10 mouse cellular contexts compared by ENCODE assay signal in the genomic region with DNA sequence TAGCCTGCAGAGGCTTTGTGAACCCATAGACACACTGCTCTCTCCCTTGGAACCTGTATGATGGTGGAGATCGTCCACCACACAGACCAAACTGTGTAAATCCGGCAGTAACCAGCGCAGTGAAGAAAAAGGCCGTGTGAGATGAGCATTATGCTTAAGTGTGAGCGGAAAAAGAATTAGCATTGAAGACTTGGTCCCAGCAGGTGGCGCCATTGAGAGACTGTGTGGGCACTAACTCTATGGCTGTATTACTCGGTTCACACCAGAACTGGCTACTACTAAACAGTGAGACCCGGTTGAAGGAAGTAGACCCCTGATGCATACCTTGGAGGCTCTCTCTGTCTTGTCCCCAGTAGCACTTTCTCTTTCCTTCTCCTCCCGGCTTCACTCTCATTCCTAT.
DNase-seq lines count a peak whose midpoint lies in the region; ATAC-seq and TF ChIP-seq lines count a peak whose summit lies in the region.
"Had no signal": no experiment of that assay in that cellular context is flagged by ENCODE, and none has a peak within 500 bp of the region (broad histone marks: within the 10 kb centered on the region; RNA-seq: fewer than 3 reads in every experiment).

No protein-coding gene starts in this region.

- H3K4me1 ChIP-seq in lung, adult 2 months (ENCODE audit: control insufficient read depth, insufficient read depth, low read length), result no peaks in the 10 kb centered on the region
- no peaks in the 10 kb centered on the region for H3K4me1 ChIP-seq in liver, embryonic 14.5 days (replicated peaks; ENCODE audit: control insufficient read depth in 2 of 2, insufficient read depth in 2 of 2, low read length in 1 of 2)
- H3K4me1 ChIP-seq: heart, embryonic 10.5 days had no signal

- no peaks in the 10 kb centered on the region for H3K9me3 ChIP-seq in liver, embryonic 14.5 days (ENCODE audit: control insufficient read depth, low read length)
- H3K9me3 ChIP-seq: heart, embryonic 10.5 days had no signal

- no peak for ATAC-seq in liver, embryonic 14.5 days (ENCODE audit: insufficient read depth)

- H3K27ac ChIP-seq in liver, embryonic 14.5 days, result no peak overlapping the region
- H3K27ac ChIP-seq: heart, embryonic 10.5 days had no signal

- H3K4me2 ChIP-seq in liver, embryonic 14.5 days (ENCODE audit: low read depth), result no peak overlapping the region

- TF ChIP-seq CTCF in lung, adult 2 months (IDR thresholded peaks at IDR 0.05; ENCODE audit: insufficient read depth, low read length), result peak; percentile 14; the same call in 1 of the 2 replicates
- peak; percentile 51 for TF ChIP-seq CTCF in liver, embryonic 14.5 days (IDR thresholded peaks at IDR 0.05; ENCODE audit: low read depth)

- DNase-seq in adrenal gland, postnatal 14 days, result peak; percentile 17
- DNase-seq in adrenal gland, adult 8-10 months, result no peak
- DNase-seq in lung, adult 2 months, result no peak
- DNase-seq in lung, postnatal 10 days, result no peak
- peak; percentile 18 for DNase-seq in adipocyte (ENCODE audit: low spot score)
- DNase-seq in liver, embryonic 14.5 days (ENCODE audit: low read depth in 3 of 3, low spot score in 3 of 3), result peak in 1 of 3 experiments; percentile 3
- DNase-seq in cerebellum, adult 11-12 months, result no peak
- no peak for DNase-seq in left cerebral cortex, postnatal 10 days (ENCODE audit: extremely low spot score in 1 of 2, low spot score in 2 of 2)
- DNase-seq: cerebellum, adult 8-10 months had no signal

- no peak for TF ChIP-seq POLR2A in lung, adult 2 months (IDR thresholded peaks at IDR 0.05; ENCODE audit: borderline replicate concordance, extremely low read depth, low read depth, low read length)

- intact Hi-C loops in left cerebral cortex, postnatal 10 days (cut with DNase I), result no loop called here

- H3K36me3 ChIP-seq in liver, embryonic 14.5 days (replicated peaks; ENCODE audit: control insufficient read depth, insufficient read depth, low read depth), result no peaks in the 10 kb centered on the region
- H3K36me3 ChIP-seq: heart, embryonic 10.5 days had no signal

- no peak overlapping the region for H3K9ac ChIP-seq in liver, embryonic 14.5 days (replicated peaks)

- no peak for TF ChIP-seq EP300 in liver, embryonic 14.5 days (IDR thresholded peaks at IDR 0.05; ENCODE audit: low read depth)

- no peaks in the 10 kb centered on the region for H3K27me3 ChIP-seq in liver, embryonic 14.5 days (ENCODE audit: control insufficient read depth, insufficient read depth, low read length)

- WGBS in lung, adult 2 months, result 60% methylated on average over 9 of the region's 9 CpGs
- WGBS in liver, embryonic 14.5 days (ENCODE audit: insufficient replicate concordance), result 51% methylated on average over 9 of the region's 9 CpGs

- H3K4me3 ChIP-seq in lung, adult 2 months (replicated peaks; ENCODE audit: extremely low read depth, low read depth, low read length), result no peak overlapping the region
- H3K4me3 ChIP-seq in liver, embryonic 14.5 days (ENCODE audit: insufficient read depth in 1 of 2, low read depth in 2 of 2, low read length in 2 of 2), result no peak overlapping the region
- H3K4me3 ChIP-seq: heart, embryonic 10.5 days had no signal

Comparison
In these comparisons a context has a peak if more than half of its experiments do, and no peak if none do; other contexts are left out.
1. DNase-seq: peak in adrenal gland, postnatal 14 days (single experiment) and adipocyte (single experiment); none in adrenal gland, adult 8-10 months (single experiment), lung, adult 2 months (single experiment), lung, postnatal 10 days (single experiment), cerebellum, adult 11-12 months (single experiment) and left cerebral cortex, postnatal 10 days (0 of 2).